Mouse (Mus musculus) bone marrow macrophage, adult 2 months (primary cell): ENCODE results near the gene Galt.

Experiments
- CTCF ChIP-seq: IDR thresholded peaks from 2 replicates; pipeline ENCODE4 v1.5.1; 2012; ENCODE audit warnings: low read depth, mild to moderate bottlenecking, low read length, moderate library complexity
- POLR2A ChIP-seq: IDR thresholded peaks from 2 replicates; pipeline ENCODE4 v1.6.1; 2012; ENCODE audit warnings: mild to moderate bottlenecking, low read depth, low read length, borderline replicate concordance

DNA sequence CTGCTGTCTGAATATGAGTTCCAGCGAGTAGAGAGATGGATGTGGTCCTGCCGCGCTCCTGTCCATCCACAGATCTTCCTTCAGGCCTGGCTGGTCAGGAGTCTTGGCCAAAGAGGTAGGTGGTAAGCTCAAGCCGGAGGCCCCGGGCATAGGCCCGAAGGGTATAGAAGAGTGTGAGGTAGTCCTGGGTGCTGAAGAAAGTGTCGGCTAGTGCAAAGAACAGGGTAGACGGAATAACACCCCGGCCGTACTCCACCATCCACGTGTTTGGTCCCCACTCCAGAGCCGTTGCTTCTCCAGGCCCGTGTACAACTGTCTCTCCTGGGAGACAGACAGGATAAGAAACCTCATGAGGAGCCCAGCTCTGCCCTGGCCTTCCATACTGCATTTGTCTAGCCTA, 15.8 kb upstream of the Galt start:
- no peak for TF ChIP-seq POLR2A
- TF ChIP-seq CTCF, result no peak
